Mouse (Mus musculus) limb, embryonic 15.5 days (tissue): Measurements from ENCODE around the gene Dchs1. TPM values are rescaled to one million over a fixed set of nuclear protein-coding genes. Genes with fewer than 3 reads are reported as not detected.

Source experiments
- ATAC-seq: fragments of 200-750 bp; cut with Nextera tagmentation; 2 replicates; pipeline ENCODE4 v1.8.0; 2017; ENCODE audit warnings: low read depth, moderate TSS enrichment; ENCODE audit not compliant: insufficient number of reproducible peaks, low FRiP score, low TSS enrichment
- H3K27ac ChIP-seq: fragments of 300-500 bp; sonication (generic); 2 replicates; pipeline ENCODE4 v1.5.1; 2015; ENCODE audit warnings: moderate library complexity, mild to moderate bottlenecking, inconsistent platforms
- H3K27me3 ChIP-seq: fragments of 300-500 bp; sonication (generic); 2 replicates; pipeline ENCODE4 v1.6.1; 2015; ENCODE audit warnings: inconsistent platforms
- H3K36me3 ChIP-seq: fragments of 300-500 bp; sonication (generic); 2 replicates; pipeline ENCODE4 v1.6.1; 2015; ENCODE audit warnings: inconsistent platforms
- H3K4me1 ChIP-seq: fragments of 300-500 bp; sonication (generic); 2 replicates; pipeline ENCODE4 v1.6.1; 2015; ENCODE audit warnings: inconsistent platforms
- H3K4me2 ChIP-seq: fragments of 300-500 bp; sonication (generic); 2 replicates; pipeline ENCODE4 v1.6.1; 2015; ENCODE audit warnings: mild to moderate bottlenecking, inconsistent platforms
- H3K4me3 ChIP-seq: fragments of 300-500 bp; sonication (generic); 2 replicates; pipeline ENCODE4 v1.5.1; 2015; ENCODE audit warnings: mild to moderate bottlenecking, inconsistent platforms
- H3K9ac ChIP-seq: fragments of 300-500 bp; sonication (generic); 2 replicates; pipeline ENCODE4 v1.6.1; 2015; ENCODE audit warnings: inconsistent platforms
- H3K9me3 ChIP-seq: fragments of 300-500 bp; sonication (generic); 2 replicates; pipeline ENCODE4 v1.6.1; 2016; ENCODE audit warnings: inconsistent platforms
- WGBS: fragments of 180-500 bp; shearing (Covaris S2); methylation state at CpG from one replicate; pipeline ENCODE4 v1.1.7; 2015; 5-methylcytosine and 5-hydroxymethylcytosine counted together
- polyA plus RNA-seq: library from polyadenylated mRNA; unstranded; fragments of >200 nt; fragmentation: Nextera tagmentation; extraction: Ambion mirVana; gene quantifications from 2 replicates; pipeline ENCODE4 v1.2.1, GENCODE M21; 2015

The Dchs1 gene
- polyA plus RNA-seq, 1 experiment from 2014 or later: 16.2 TPM

DNA sequence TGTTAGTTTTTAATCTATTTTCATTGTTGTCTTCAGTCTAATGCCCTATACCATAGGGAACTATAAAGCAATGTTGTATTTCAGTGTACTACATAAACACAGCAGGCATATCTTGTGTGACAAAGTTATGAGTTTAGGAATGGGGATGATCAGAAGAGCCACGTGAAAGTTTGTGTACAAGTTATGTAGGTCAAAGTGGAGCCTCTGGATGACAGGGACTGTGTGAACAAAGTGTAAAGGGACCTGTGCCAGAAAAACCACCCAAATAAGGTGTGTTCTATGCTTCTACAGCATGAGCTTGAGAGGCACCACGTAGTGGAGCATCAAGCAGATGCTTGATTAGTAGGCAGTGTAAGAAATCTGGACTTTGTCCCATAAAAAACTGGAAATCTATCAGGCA, 19.3 kb upstream of the Dchs1 start:
- H3K27me3 ChIP-seq: no peaks in the 10 kb centered on the region

GRCm38 (mm10) chr7:105806125-105806524, 18.7 kb upstream of the Dchs1 start:
- no peaks in the 10 kb centered on the region for H3K9me3 ChIP-seq
- H3K36me3 ChIP-seq: peaks cover 26% of the 10 kb centered on the region
- H3K27ac ChIP-seq: no peak overlapping the region
- ATAC-seq: no peak
- no peak overlapping the region for H3K4me2 ChIP-seq
- H3K27me3 ChIP-seq: no peaks in the 10 kb centered on the region
- 82% methylated on average over 5 of the region's 5 CpGs for WGBS
- no peak overlapping the region for H3K4me3 ChIP-seq
- peaks cover 5% of the 10 kb centered on the region for H3K4me1 ChIP-seq
- H3K9ac ChIP-seq: no peak overlapping the region

More for the DNA sequence above, 19.3 kb upstream of the Dchs1 start:
- Histone ChIP-seq H3K36me3 (peaks cover 26% of the 10 kb centered on the region), H3K9me3 (no peaks in the 10 kb centered on the region), H3K27ac (no peak overlapping the region), H3K4me2 (no peak overlapping the region), H3K4me1 (peaks cover 5% of the 10 kb centered on the region), H3K9ac (no peak overlapping the region), H3K4me3 (no peak overlapping the region)
- 53% methylated on average over 2 of the region's 2 CpGs for WGBS
- ATAC-seq: no peak

DNA sequence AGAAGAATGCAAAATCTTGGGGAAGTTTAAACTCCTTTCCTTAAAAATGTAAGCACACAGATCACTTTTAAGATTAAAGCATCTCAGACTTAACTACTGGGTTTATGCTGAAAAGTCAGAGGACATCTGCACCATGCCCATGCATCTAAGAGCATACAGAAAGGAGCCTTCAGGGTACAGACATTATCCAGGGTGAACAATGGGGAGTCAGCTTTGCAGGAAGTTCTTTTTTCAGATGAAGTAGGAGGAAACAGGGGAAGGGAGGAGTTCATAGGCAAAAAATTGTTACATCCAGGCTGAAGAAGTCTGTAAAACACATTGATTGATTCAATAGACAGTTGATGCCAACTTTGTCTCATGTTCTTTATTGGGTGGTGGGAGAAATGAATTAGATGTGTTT, 16.0 kb upstream of the Dchs1 start:
- H3K27me3 ChIP-seq: no peaks in the 10 kb centered on the region
- no peaks in the 10 kb centered on the region; the same call in 1 of the 2 replicates for H3K4me1 ChIP-seq
- no peaks in the 10 kb centered on the region for H3K9me3 ChIP-seq
- peaks cover 12% of the 10 kb centered on the region for H3K36me3 ChIP-seq
- H3K4me2 ChIP-seq: no peak overlapping the region
- no peak overlapping the region for H3K9ac ChIP-seq
- H3K4me3 ChIP-seq: no peak overlapping the region
- no peak for ATAC-seq
- H3K27ac ChIP-seq: no peak overlapping the region

DNA sequence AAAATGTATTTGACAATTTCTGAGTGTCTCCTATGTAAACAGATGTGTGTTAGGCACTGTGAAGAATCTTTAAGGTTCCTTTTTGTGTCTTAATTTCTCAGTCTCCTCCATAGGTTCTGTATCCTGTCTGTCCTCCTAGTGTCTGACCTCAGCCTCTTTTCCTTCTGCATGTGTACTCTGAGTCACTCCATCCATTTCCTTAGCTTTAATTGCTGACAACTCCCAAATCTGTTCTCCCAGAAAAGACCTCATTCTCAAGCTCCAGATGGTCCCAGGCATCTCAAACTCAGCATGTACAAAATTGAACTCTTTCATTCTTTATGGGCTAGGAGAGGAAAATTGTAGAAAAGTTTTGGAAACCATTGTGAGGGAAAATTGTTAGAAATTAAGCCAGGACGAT, 15.3 kb upstream of the Dchs1 start:
- Histone ChIP-seq H3K4me3 (no peak overlapping the region), H3K27ac (no peak overlapping the region), H3K27me3 (no peaks in the 10 kb centered on the region), H3K4me1 (no peaks in the 10 kb centered on the region; the same call in 1 of the 2 replicates), H3K9ac (no peak overlapping the region), H3K4me2 (no peak overlapping the region), H3K9me3 (no peaks in the 10 kb centered on the region), H3K36me3 (0 out of 2 replicates have a peak, but pooled peaks cover 6% of the 10 kb centered on the region)
- WGBS: 44% methylated on average over 1 of the region's 1 CpGs
- no peak for ATAC-seq

GRCm38 (mm10) chr7:105802312-105802711, 14.9 kb upstream of the Dchs1 start:
- no peak overlapping the region for H3K4me3 ChIP-seq
- no peak overlapping the region for H3K9ac ChIP-seq
- no peaks in the 10 kb centered on the region; the same call in 1 of the 2 replicates for H3K4me1 ChIP-seq
- 45% methylated on average over 2 of the region's 2 CpGs for WGBS
- H3K36me3 ChIP-seq: 0 out of 2 replicates have a peak, but pooled peaks cover under 1% of the 10 kb centered on the region
- ATAC-seq: no peak
- H3K9me3 ChIP-seq: no peaks in the 10 kb centered on the region
- no peak overlapping the region for H3K4me2 ChIP-seq
- no peak overlapping the region for H3K27ac ChIP-seq
- no peaks in the 10 kb centered on the region for H3K27me3 ChIP-seq

DNA sequence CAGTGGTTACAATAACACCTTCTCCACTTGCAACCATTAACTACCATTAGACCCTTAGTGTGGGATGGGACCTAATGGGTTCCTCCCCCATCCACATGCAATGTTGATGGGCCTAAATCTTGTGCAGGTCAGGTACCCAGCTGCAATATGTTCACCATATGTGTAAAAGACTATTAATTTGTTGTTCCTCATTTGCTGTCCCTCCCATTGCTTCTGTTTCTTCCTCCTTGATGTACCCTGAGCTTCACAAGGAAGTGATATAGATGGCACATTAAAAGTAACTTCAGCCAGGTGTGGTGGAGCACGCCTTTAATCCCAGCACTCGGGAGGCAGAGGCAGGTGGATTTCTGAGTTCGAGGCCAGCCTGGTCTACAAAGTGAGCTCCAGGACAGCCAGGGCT, 9.5 kb upstream of the Dchs1 start:
- WGBS: 91% methylated on average over 3 of the region's 3 CpGs
- no peak for ATAC-seq

DNA sequence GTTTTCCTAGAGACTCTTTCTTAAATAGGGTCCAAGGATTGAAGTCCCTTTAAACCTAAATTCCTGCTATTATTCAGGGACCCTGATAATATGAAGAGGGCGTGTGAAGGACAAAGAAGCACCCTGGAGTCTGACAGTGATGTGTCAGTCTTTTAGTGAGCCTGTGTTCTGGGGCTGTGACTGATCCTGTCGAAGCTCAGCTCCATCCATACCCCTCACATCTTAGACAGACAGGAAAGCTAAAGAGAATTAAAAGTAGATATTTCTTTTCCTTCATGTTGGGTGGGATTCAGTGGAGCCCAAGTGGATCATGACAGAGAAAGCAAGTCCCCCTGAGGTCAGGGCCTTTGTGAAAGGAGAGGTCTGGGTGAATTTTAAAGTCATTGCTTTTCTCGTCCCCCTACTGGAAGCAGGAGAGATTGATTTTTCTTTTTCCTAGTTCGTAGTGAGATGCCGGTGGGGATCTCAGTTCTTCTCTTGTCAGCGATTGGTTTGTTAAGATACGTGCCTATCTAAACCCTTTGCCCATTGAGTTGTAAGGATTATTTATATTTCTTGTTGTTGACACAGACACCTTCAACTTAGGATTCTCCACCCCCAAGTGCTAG, 8.4 kb upstream of the Dchs1 start:
- H3K9ac ChIP-seq: no peak overlapping the region
- H3K4me2 ChIP-seq: no peak overlapping the region
- ATAC-seq: no peak
- H3K9me3 ChIP-seq: no peaks in the 10 kb centered on the region
- H3K27ac ChIP-seq: no peak overlapping the region
- H3K27me3 ChIP-seq: no peaks in the 10 kb centered on the region
- H3K4me3 ChIP-seq: no peak overlapping the region
- no peaks in the 10 kb centered on the region for H3K4me1 ChIP-seq
- WGBS: 24% methylated on average over 7 of the region's 7 CpGs
- no peaks in the 10 kb centered on the region for H3K36me3 ChIP-seq

More for the DNA sequence above, 9.5 kb upstream of the Dchs1 start:
- Histone ChIP-seq H3K4me1 (no peaks in the 10 kb centered on the region; the same call in 1 of the 2 replicates), H3K27ac (no peak overlapping the region), H3K4me2 (no peak overlapping the region), H3K27me3 (no peaks in the 10 kb centered on the region), H3K4me3 (no peak overlapping the region), H3K9me3 (no peaks in the 10 kb centered on the region), H3K36me3 (no peaks in the 10 kb centered on the region), H3K9ac (no peak overlapping the region)

- no peak for ATAC-seq
- 70% methylated on average over 7 of the region's 7 CpGs for WGBS
Measured at GRCm38 (mm10) chr7:105793701-105794100, 6.2 kb upstream of the Dchs1 start.

GRCm38 (mm10) chr7:105791147-105791546, 3.7 kb upstream of the Dchs1 start:
- H3K27me3 ChIP-seq: no peaks in the 10 kb centered on the region
- no peak overlapping the region for H3K27ac ChIP-seq
- H3K4me2 ChIP-seq: no peak overlapping the region
- WGBS: 87% methylated on average over 1 of the region's 1 CpGs
- peaks cover 9% of the 10 kb centered on the region for H3K4me1 ChIP-seq
- H3K4me3 ChIP-seq: no peak overlapping the region
- H3K9ac ChIP-seq: no peak overlapping the region
- H3K9me3 ChIP-seq: no peaks in the 10 kb centered on the region
- ATAC-seq: no peak
- H3K36me3 ChIP-seq: no peaks in the 10 kb centered on the region

More at GRCm38 (mm10) chr7:105793701-105794100, 6.2 kb upstream of the Dchs1 start:
- no peak overlapping the region for H3K4me3 ChIP-seq
- H3K36me3 ChIP-seq: no peaks in the 10 kb centered on the region
- no peaks in the 10 kb centered on the region for H3K9me3 ChIP-seq
- H3K9ac ChIP-seq: no peak overlapping the region
- H3K4me2 ChIP-seq: no peak overlapping the region
- 0 out of 2 replicates have a peak overlapping the region, but pooled peaks have one; percentile 7 for H3K27ac ChIP-seq
- H3K4me1 ChIP-seq: no peaks in the 10 kb centered on the region
- no peaks in the 10 kb centered on the region for H3K27me3 ChIP-seq

- Histone ChIP-seq H3K9me3 (no peaks in the 10 kb centered on the region), H3K4me1 (peaks cover 41% of the 10 kb centered on the region), H3K4me2 (peak overlapping the region; percentile 67), H3K4me3 (peak overlapping the region; percentile 93), H3K27me3 (no peaks in the 10 kb centered on the region), H3K27ac (peak overlapping the region; percentile 93), H3K9ac (peak overlapping the region; percentile 92), H3K36me3 (peaks cover 7% of the 10 kb centered on the region)
- 5% methylated on average over 13 of the region's 20 CpGs for WGBS
- peak; percentile 41; the same call in 1 of the 2 replicates for ATAC-seq
Measured at GRCm38 (mm10) chr7:105786506-105787284, 759 bp downstream of the Dchs1 start.

- Histone ChIP-seq H3K4me2 (peak overlapping the region; percentile 27), H3K4me3 (no peak overlapping the region), H3K27me3 (no peaks in the 10 kb centered on the region), H3K4me1 (peaks cover 42% of the 10 kb centered on the region), H3K9me3 (no peaks in the 10 kb centered on the region), H3K36me3 (peaks cover 24% of the 10 kb centered on the region), H3K9ac (no peak overlapping the region), H3K27ac (peak overlapping the region; percentile 27; the same call in 1 of the 2 replicates)
- no peak for ATAC-seq
- WGBS: 31% methylated on average over 4 of the region's 4 CpGs
Measured at GRCm38 (mm10) chr7:105784556-105784955, 2.9 kb downstream of the Dchs1 start.

DNA sequence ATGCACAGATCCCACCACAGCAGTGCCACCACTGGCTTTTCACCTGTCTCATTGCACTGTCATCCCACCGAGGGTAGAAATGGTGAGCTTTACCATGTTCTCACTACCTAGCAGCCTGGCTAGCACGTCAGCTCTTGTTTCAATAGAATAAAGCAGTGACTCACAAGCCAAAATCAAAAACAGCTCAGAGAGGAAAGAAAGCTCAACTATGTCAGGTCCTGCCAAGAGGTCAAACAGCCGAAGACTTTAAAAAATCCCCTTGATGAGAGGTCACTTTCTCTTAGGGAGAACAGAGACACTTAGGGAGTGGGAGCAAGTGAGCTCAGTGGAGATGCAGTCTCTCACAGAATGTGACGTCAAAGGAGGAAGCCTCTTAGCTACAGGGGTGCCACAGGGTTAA, 3.6 kb downstream of the Dchs1 start:
- no peak overlapping the region for H3K27ac ChIP-seq
- H3K36me3 ChIP-seq: peaks cover 24% of the 10 kb centered on the region
- ATAC-seq: no peak
- H3K27me3 ChIP-seq: no peaks in the 10 kb centered on the region
- 44% methylated on average over 4 of the region's 4 CpGs for WGBS
- no peak overlapping the region for H3K4me2 ChIP-seq
- peaks cover 49% of the 10 kb centered on the region for H3K4me1 ChIP-seq
- H3K9ac ChIP-seq: no peak overlapping the region
- no peak overlapping the region for H3K4me3 ChIP-seq
- H3K9me3 ChIP-seq: no peaks in the 10 kb centered on the region
